Mouse (Mus musculus): ENCODE measurements around the gene Wdfy3.
"Not testable (repeated sequence)": the region's sequence is repeated elsewhere in the genome, so short reads cannot be mapped to it uniquely, and the experiment has no call there.

Wdfy3 gene

GRCm38 (mm10) chr5:101948641-101949040 is 121.1 kb downstream of the Wdfy3 start:
- no peak for DNase-seq (ENCODE audit: low spot score in 2 of 2)

GRCm38 (mm10) chr5:101945731-101946130 is 124.0 kb downstream of the Wdfy3 start:
- DNase-seq (ENCODE audit: low spot score in 2 of 2): no peak

GRCm38 (mm10) chr5:101937909-101938596 is 131.7 kb downstream of the Wdfy3 start:
- DNase-seq (ENCODE audit: low spot score in 2 of 2): no peak

GRCm38 (mm10) chr5:101937362-101937761 is 132.4 kb downstream of the Wdfy3 start:
- DNase-seq (ENCODE audit: low spot score in 2 of 2): no peak

- no peak for DNase-seq (ENCODE audit: low spot score in 2 of 2)
Measured at GRCm38 (mm10) chr5:101935893-101936292, 133.8 kb downstream of the Wdfy3 start.

- no peak for DNase-seq (ENCODE audit: low spot score in 2 of 2)
Measured at GRCm38 (mm10) chr5:101934629-101935028, 135.1 kb downstream of the Wdfy3 start.

- DNase-seq (ENCODE audit: low spot score in 2 of 2): no peak
Measured at GRCm38 (mm10) chr5:101932971-101933810, 136.5 kb downstream of the Wdfy3 start.

- DNase-seq (ENCODE audit: low spot score in 2 of 2): no peak
Measured at GRCm38 (mm10) chr5:101931997-101932396, 137.7 kb downstream of the Wdfy3 start.

GRCm38 (mm10) chr5:101926311-101926710 is 143.4 kb downstream of the Wdfy3 start:
- no peak for DNase-seq (ENCODE audit: low spot score in 2 of 2)

- no peak for DNase-seq (ENCODE audit: low spot score in 2 of 2)
Measured at GRCm38 (mm10) chr5:101923710-101924109, 146.0 kb downstream of the Wdfy3 start.

GRCm38 (mm10) chr5:101919559-101919958 is 150.2 kb downstream of the Wdfy3 start:
- peak in 1 of 2 experiments; percentile 17 for DNase-seq (ENCODE audit: low spot score in 2 of 2)

- no peak for DNase-seq (ENCODE audit: low spot score in 2 of 2)
Measured at GRCm38 (mm10) chr5:101909468-101909867, 160.3 kb downstream of the Wdfy3 start.

GRCm38 (mm10) chr5:101905624-101906023 is 164.1 kb downstream of the Wdfy3 start:
- DNase-seq (ENCODE audit: low spot score in 2 of 2): no peak

GRCm38 (mm10) chr5:101904841-101905240 is 164.9 kb downstream of the Wdfy3 start:
- DNase-seq (ENCODE audit: low spot score in 2 of 2): not testable (repeated sequence)

- no peak for DNase-seq (ENCODE audit: low spot score in 2 of 2)
Measured at GRCm38 (mm10) chr5:101902686-101903085, 167.0 kb downstream of the Wdfy3 start.

GRCm38 (mm10) chr5:101899981-101900380 is 169.7 kb downstream of the Wdfy3 start:
- DNase-seq (ENCODE audit: low spot score in 2 of 2): no peak

- peak in 1 of 2 experiments; percentile 12 for DNase-seq (ENCODE audit: low spot score in 2 of 2)
Measured at GRCm38 (mm10) chr5:101896784-101897183, 172.9 kb downstream of the Wdfy3 start.

GRCm38 (mm10) chr5:101895717-101896645 is 173.7 kb downstream of the Wdfy3 start:
- DNase-seq (ENCODE audit: low spot score in 2 of 2): no peak

- DNase-seq (ENCODE audit: low spot score in 2 of 2): no peak
Measured at GRCm38 (mm10) chr5:101895119-101895518, 174.6 kb downstream of the Wdfy3 start.

- DNase-seq (ENCODE audit: low spot score in 2 of 2): peak in 1 of 2 experiments; percentile 39
Measured at GRCm38 (mm10) chr5:101893820-101894515, 175.8 kb downstream of the Wdfy3 start.
